25 mouse cellular contexts compared by ENCODE assay signal in genomic region chr1:33195114-33195513, GRCm38 (mm10).
DNase-seq lines count a peak whose midpoint lies in the region; ATAC-seq and TF ChIP-seq lines count a peak whose summit lies in the region.
"Had no signal": no experiment of that assay in that cellular context is flagged by ENCODE, and none has a peak within 500 bp of the region (broad histone marks: within the 10 kb centered on the region; RNA-seq: fewer than 3 reads in every experiment).

No protein-coding gene starts in this region.

- H3K27me3 ChIP-seq in forebrain, embryonic 15.5 days, result no peaks in the 10 kb centered on the region
- H3K27me3 ChIP-seq in forebrain, embryonic 12.5 days, result no peaks in the 10 kb centered on the region
- H3K27me3 ChIP-seq in hindbrain, postnatal 0 days (ENCODE audit: insufficient read depth, low read length), result no peaks in the 10 kb centered on the region
- no peaks in the 10 kb centered on the region for H3K27me3 ChIP-seq in hindbrain, embryonic 10.5 days (ENCODE audit: insufficient read depth, poor library complexity, severe bottlenecking)
- H3K27me3 ChIP-seq in neural tube, embryonic 15.5 days (replicated peaks), result no peaks in the 10 kb centered on the region
- H3K27me3 ChIP-seq in forebrain, postnatal 0 days (ENCODE audit: insufficient read depth, low read length), result no peaks in the 10 kb centered on the region
- H3K27me3 ChIP-seq: embryonic facial prominence, embryonic 12.5 days; heart, embryonic 12.5 days; liver, embryonic 13.5 days had no signal

- no peaks in the 10 kb centered on the region for H3K9me3 ChIP-seq in forebrain, embryonic 15.5 days
- no peaks in the 10 kb centered on the region for H3K9me3 ChIP-seq in forebrain, embryonic 12.5 days
- no peaks in the 10 kb centered on the region for H3K9me3 ChIP-seq in hindbrain, postnatal 0 days (ENCODE audit: low read length)
- H3K9me3 ChIP-seq in hindbrain, embryonic 10.5 days, result no peaks in the 10 kb centered on the region
- no peaks in the 10 kb centered on the region for H3K9me3 ChIP-seq in neural tube, embryonic 15.5 days (replicated peaks)
- no peaks in the 10 kb centered on the region for H3K9me3 ChIP-seq in forebrain, postnatal 0 days (ENCODE audit: low read length)
- H3K9me3 ChIP-seq: embryonic facial prominence, embryonic 12.5 days; heart, embryonic 12.5 days; liver, embryonic 13.5 days had no signal

- no peak overlapping the region for H3K9ac ChIP-seq in forebrain, embryonic 15.5 days (replicated peaks)
- no peak overlapping the region for H3K9ac ChIP-seq in forebrain, embryonic 12.5 days
- no peak overlapping the region for H3K9ac ChIP-seq in hindbrain, postnatal 0 days (replicated peaks; ENCODE audit: low read length)
- no peak overlapping the region for H3K9ac ChIP-seq in neural tube, embryonic 15.5 days (replicated peaks)
- H3K9ac ChIP-seq in forebrain, postnatal 0 days, result no peak overlapping the region
- H3K9ac ChIP-seq: embryonic facial prominence, embryonic 12.5 days; heart, embryonic 12.5 days; liver, embryonic 13.5 days had no signal

- H3K4me3 ChIP-seq in forebrain, embryonic 15.5 days, result no peak overlapping the region
- no peak overlapping the region for H3K4me3 ChIP-seq in forebrain, embryonic 12.5 days (replicated peaks)
- H3K4me3 ChIP-seq in hindbrain, postnatal 0 days (ENCODE audit: low read length), result no peak overlapping the region
- H3K4me3 ChIP-seq in hindbrain, embryonic 10.5 days, result no peak overlapping the region
- no peak overlapping the region for H3K4me3 ChIP-seq in neural tube, embryonic 15.5 days (replicated peaks)
- H3K4me3 ChIP-seq in forebrain, postnatal 0 days (ENCODE audit: low read depth, low read length), result no peak overlapping the region
- H3K4me3 ChIP-seq: embryonic facial prominence, embryonic 12.5 days; heart, embryonic 12.5 days; layer of hippocampus, adult 2 months; liver, embryonic 13.5 days had no signal

- 43% methylated on average over 2 of the region's 2 CpGs for WGBS in forebrain, embryonic 15.5 days
- 78% methylated on average over 2 of the region's 2 CpGs for WGBS in forebrain, embryonic 12.5 days
- 36% methylated on average over 2 of the region's 2 CpGs for WGBS in hindbrain, postnatal 0 days
- 79% methylated on average over 2 of the region's 2 CpGs for WGBS in hindbrain, embryonic 10.5 days
- WGBS in neural tube, embryonic 15.5 days, result 76% methylated on average over 2 of the region's 2 CpGs
- WGBS in forebrain, postnatal 0 days, result 44% methylated on average over 2 of the region's 2 CpGs

- ATAC-seq in forebrain, embryonic 15.5 days (replicated peaks), result peak; percentile 78
- no peak for ATAC-seq in forebrain, embryonic 12.5 days (ENCODE audit: low FRiP score)
- peak; percentile 89 for ATAC-seq in hindbrain, postnatal 0 days
- peak; percentile 59; the same call in 1 of the 2 replicates for ATAC-seq in neural tube, embryonic 15.5 days (ENCODE audit: low FRiP score)
- ATAC-seq in forebrain, postnatal 0 days, result peak; percentile 96
- ATAC-seq: CD4-positive, CD25-positive, alpha-beta regulatory T cell, adult 4 months; intestine, postnatal 0 days had no signal

- H3K27ac ChIP-seq in forebrain, embryonic 15.5 days (replicated peaks), result no peak overlapping the region
- H3K27ac ChIP-seq in forebrain, embryonic 12.5 days, result no peak overlapping the region
- H3K27ac ChIP-seq in hindbrain, postnatal 0 days, result peak overlapping the region; percentile 26; the same call in 1 of the 2 replicates
- H3K27ac ChIP-seq in hindbrain, embryonic 10.5 days, result no peak overlapping the region
- H3K27ac ChIP-seq in neural tube, embryonic 15.5 days (replicated peaks), result no peak overlapping the region
- peak overlapping the region; percentile 22; the same call in 1 of the 2 replicates for H3K27ac ChIP-seq in forebrain, postnatal 0 days (ENCODE audit: low read depth, low read length)
- H3K27ac ChIP-seq: embryonic facial prominence, embryonic 12.5 days; layer of hippocampus, adult 2 months; liver, embryonic 13.5 days had no signal

- peak; percentile 73 for DNase-seq in hindbrain, postnatal 0 days (ENCODE audit: low spot score)
- DNase-seq in hindbrain, embryonic 10.5 days (ENCODE audit: low spot score), result no peak
- no peak for DNase-seq in neural tube, embryonic 10.5 days (ENCODE audit: extremely low spot score, low spot score)
- DNase-seq in forebrain, postnatal 0 days, result peak; percentile 74
- no peak for DNase-seq in T-cell, adult 2 months (ENCODE audit: low spot score)
- DNase-seq: adrenal gland, postnatal 25 days; cerebellum, adult 18-20 months; cerebellum, postnatal 25 days; gastrocnemius, postnatal 25 days; heart, adult 18-20 months; heart, postnatal 10 days; kidney, postnatal 25 days; liver, embryonic 13.5 days; lung, adult 2 months; lung, postnatal 14 days; retina, postnatal 1 day; thymus, adult 2 months had no signal

- no peaks in the 10 kb centered on the region for H3K36me3 ChIP-seq in forebrain, embryonic 15.5 days
- no peaks in the 10 kb centered on the region for H3K36me3 ChIP-seq in forebrain, embryonic 12.5 days (replicated peaks)
- H3K36me3 ChIP-seq in hindbrain, postnatal 0 days (ENCODE audit: insufficient read depth, low read length), result no peaks in the 10 kb centered on the region
- no peaks in the 10 kb centered on the region for H3K36me3 ChIP-seq in hindbrain, embryonic 10.5 days
- no peaks in the 10 kb centered on the region for H3K36me3 ChIP-seq in neural tube, embryonic 15.5 days
- H3K36me3 ChIP-seq in forebrain, postnatal 0 days (ENCODE audit: insufficient read depth), result no peaks in the 10 kb centered on the region
- H3K36me3 ChIP-seq: embryonic facial prominence, embryonic 12.5 days; heart, embryonic 12.5 days; liver, embryonic 13.5 days had no signal

- no peak overlapping the region for H3K4me2 ChIP-seq in forebrain, embryonic 15.5 days (replicated peaks)
- no peak overlapping the region for H3K4me2 ChIP-seq in forebrain, embryonic 12.5 days
- H3K4me2 ChIP-seq in hindbrain, postnatal 0 days (ENCODE audit: low read depth, low read length), result no peak overlapping the region
- H3K4me2 ChIP-seq in neural tube, embryonic 15.5 days, result no peak overlapping the region
- no peak overlapping the region for H3K4me2 ChIP-seq in forebrain, postnatal 0 days (ENCODE audit: low read depth)
- H3K4me2 ChIP-seq: embryonic facial prominence, embryonic 12.5 days; heart, embryonic 12.5 days; liver, embryonic 13.5 days had no signal

- TF ChIP-seq CTCF in hindbrain, postnatal 0 days (IDR thresholded peaks at IDR 0.05; ENCODE audit: low read depth), result no peak
- TF ChIP-seq CTCF in forebrain, postnatal 0 days (IDR thresholded peaks at IDR 0.05; ENCODE audit: low read depth), result no peak

- H3K4me1 ChIP-seq in forebrain, embryonic 15.5 days, result no peaks in the 10 kb centered on the region
- no peaks in the 10 kb centered on the region for H3K4me1 ChIP-seq in forebrain, embryonic 12.5 days
- H3K4me1 ChIP-seq in hindbrain, postnatal 0 days (ENCODE audit: insufficient read depth, low read length), result no peaks in the 10 kb centered on the region
- H3K4me1 ChIP-seq in hindbrain, embryonic 10.5 days (replicated peaks), result no peaks in the 10 kb centered on the region
- H3K4me1 ChIP-seq in neural tube, embryonic 15.5 days, result no peaks in the 10 kb centered on the region
- H3K4me1 ChIP-seq in forebrain, postnatal 0 days (ENCODE audit: insufficient read depth), result no peaks in the 10 kb centered on the region
- H3K4me1 ChIP-seq: embryonic facial prominence, embryonic 12.5 days; heart, embryonic 12.5 days; liver, embryonic 13.5 days had no signal

Comparison
In these comparisons a context has a peak if more than half of its experiments do, and no peak if none do; other contexts are left out.
1. H3K27ac ChIP-seq: peak in hindbrain, postnatal 0 days (single experiment) and forebrain, postnatal 0 days (single experiment); none in forebrain, embryonic 15.5 days (single experiment), forebrain, embryonic 12.5 days (single experiment), hindbrain, embryonic 10.5 days (single experiment) and neural tube, embryonic 15.5 days (single experiment).
2. DNase-seq: peak in hindbrain, postnatal 0 days (single experiment) and forebrain, postnatal 0 days (single experiment); none in hindbrain, embryonic 10.5 days (single experiment), neural tube, embryonic 10.5 days (single experiment) and T-cell, adult 2 months (single experiment).